Mouse (Mus musculus) heart, adult 18-20 months (tissue): ENCODE measurements at regions not wholly inside any gene's neighbourhood (a gene's known extent, or its start where the extent isn't known, plus 50 kb on each side); places are given as distances from the start of the nearest gene placed in this dataset.

Experiments
- DNase-seq, 2 experiments: peaks; one replicate each; pipeline ENCODE4 v3.0.0; 2021 to 2022; ENCODE audit warnings: mixed read lengths in 1 of 2

- no peak for DNase-seq
Measured at GRCm38 (mm10) chr1:106483008-106483407, 231.1 kb downstream of the Bcl2 start.

DNA sequence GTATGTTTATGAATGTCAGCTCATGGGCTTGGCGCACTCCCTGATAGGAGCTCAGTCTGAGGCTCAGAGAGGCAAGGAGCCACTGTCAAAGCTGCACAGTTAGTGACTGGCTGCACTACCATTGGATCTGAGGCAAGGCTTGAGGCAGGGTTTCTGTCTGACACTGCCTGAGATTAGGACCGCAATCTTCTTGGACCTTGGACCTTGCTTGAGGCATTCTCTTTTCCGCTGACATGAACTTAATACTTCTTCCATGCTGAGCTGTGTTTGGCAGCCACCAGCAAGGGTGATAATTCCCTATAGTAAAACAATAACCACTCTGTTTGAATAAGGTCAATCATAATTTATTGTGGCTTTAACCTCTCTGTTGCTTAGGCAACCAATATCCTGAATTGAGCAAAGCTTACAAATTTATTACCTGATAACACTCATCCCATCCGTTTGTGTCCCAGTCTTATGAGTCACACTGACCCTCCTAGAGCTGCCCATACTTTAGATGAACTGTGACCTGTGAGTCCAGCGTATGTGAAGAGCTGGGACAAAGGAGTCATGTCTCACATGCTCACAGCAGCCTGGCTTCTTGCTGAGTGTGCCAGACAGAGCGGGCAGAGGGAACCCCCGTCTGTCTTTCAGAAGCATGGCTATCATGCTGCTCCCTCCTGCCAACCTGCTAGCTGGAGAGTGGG lies 236.3 kb downstream of the Bcl2 start:
- DNase-seq: peak in 1 of 2 experiments; percentile 2

GRCm38 (mm10) chr1:106468021-106468420 lies 246.1 kb downstream of the Bcl2 start:
- DNase-seq: no peak

DNA sequence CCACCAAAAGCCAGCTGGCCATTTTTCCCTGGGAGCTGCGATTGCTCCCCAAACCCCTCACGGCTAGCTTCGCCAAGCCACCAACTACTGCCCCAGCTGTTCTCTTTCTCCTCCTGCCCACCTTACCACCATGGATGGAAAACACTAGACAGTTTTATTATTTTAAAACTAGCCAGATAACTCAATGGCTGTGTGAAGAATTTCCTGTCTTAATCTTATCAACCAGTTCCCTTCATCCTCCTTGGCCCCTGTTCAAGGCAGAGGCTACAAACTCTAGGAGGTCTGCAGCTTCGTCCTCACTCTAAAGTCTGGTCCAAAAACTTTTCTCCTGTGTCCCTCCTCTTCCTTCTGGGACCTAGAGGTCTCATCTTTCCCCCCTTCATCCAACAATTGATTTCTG lies 247.4 kb downstream of the Bcl2 start:
- DNase-seq: no peak

DNA sequence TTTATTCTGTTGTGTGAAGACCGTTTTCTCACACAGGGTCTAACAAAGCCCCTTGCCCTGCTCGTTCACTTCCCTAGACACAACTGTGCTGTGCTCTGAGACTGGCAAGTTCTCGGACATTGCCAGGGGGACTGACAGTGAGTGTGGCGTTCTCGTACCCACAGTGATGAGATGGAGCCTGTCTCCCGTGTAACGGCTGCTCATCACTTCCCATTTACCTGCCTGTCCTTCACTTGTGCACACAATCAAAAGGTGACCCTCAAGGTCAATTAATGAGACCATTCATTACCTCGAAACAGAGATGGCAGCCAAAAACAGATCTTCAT lies 248.1 kb downstream of the Bcl2 start:
- DNase-seq: no peak

DNA sequence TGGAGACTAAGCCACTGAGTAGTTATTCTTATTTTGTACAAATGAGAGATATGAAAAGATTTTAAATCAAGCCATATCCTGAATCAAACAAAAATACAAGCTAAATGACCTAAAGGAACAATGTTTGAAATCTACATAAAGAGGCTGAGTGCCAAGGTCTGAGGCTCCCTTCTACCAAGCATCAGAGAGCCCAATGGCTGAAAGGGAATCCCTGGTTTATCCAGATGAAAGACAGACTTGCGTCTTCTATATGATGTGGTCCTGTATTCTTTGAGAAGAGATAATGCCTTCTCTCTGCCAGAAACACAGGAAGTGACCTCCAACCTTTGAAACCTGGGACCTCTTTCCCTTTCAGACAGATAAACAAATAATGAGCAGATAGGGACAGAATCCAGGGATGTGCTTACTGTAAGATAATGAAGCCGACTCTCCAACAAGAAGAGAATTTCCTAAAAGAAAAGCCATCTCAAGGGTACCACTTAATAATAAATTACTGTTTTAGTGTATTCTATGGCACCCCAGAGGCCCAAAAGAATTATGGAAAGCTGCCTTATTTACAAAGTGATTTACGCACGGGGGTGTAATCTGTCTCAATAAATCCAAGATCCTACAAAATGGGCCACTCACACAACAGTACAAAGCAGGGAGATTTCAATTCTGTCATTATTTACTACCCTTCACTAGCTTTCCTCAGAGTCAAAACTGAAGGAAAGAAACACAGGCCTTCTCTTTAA lies 248.7 kb downstream of the Bcl2 start:
- no peak for DNase-seq

DNA sequence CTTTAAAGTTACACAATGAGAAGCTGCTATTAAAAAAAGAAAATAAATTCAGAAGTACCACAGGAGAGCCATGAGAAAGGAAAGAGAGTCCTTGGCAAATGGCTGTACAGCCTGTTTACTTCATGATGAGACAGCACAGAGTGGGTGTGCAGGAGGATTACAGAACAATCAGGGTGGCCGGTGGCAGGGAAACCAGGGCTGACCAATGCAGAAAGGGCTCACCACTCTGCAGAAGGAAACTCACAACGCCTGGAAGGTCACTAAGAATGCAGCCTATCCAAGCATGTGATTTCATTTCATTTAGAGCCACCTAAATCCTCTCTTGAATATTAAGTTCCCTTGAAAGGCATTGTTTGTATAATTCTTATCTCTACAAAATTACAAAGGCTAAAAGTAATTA lies 249.3 kb downstream of the Bcl2 start:
- DNase-seq: no peak

DNA sequence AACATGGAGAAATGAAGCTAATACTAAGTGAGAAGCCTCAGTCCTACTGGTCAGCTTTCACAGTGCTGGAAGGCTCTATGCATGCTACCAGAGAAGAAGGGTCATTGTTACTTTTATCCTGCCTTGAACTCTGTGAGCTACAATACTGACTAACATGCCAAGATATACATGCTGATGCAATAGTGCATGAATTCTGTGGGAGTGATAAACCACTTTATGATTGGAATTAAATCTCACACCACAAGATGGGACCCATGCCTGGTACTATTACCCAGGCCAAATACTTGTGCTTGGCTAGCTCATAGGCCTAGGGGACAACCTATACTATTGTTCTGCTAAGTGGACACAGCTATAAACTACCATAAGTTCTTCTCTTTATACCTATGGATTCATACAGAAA lies 251.5 kb downstream of the Bcl2 start:
- no peak for DNase-seq

- no peak for DNase-seq
Measured at GRCm38 (mm10) chr1:106462112-106462511, 252.0 kb downstream of the Bcl2 start.

DNA sequence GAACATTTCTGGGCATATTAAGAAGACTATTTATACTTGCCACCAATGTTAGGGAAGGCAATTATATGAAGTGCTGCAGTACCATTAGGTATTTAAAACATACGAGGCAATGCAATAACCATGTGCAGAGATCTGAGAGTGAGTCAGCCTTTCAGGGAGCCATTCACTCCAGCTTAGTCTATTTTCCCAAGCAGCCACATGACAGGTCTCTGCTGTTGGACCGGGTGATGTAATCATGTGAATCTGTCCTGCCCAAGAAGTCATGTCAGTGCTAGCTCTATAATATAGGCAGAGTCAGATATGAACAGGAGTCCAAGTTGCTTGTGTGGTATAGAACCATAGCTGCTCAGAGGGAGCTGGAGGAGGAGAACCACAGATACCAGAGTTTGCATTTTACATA lies 253.1 kb downstream of the Bcl2 start:
- DNase-seq: no peak

DNA sequence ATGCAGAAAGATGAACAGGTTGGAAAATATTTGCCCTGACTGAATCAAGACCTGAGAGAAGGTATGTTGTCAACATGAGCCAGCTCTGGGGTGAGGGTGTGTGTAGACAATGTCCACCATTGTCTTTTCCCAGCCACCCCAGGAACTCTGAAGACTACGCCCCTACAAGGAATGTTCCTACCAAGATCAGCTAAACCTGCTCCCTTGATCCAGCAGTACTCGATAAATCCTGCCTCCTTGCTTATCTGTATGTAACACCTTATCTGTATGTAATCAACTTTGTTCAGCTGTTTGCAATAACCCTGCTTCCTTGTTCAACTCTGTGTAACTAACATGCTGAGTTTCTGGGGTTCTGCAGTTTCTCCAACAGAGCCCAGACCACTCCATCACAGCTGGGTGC lies 264.3 kb downstream of the Bcl2 start:
- DNase-seq: no peak
